Mouse (Mus musculus) kidney, embryonic 14.5 days (tissue): Measurements from ENCODE around the gene Sumo2. TPM values are rescaled to one million over a fixed set of nuclear protein-coding genes. Genes with fewer than 3 reads are reported as not detected.
A peak's percentile ranks its signal among the peaks of the same experiment; 100 is the strongest.
"Not testable (repeated sequence)": the region's sequence is repeated elsewhere in the genome, so short reads cannot be mapped to it uniquely, and the experiment has no call there.

Experiments
- ATAC-seq: fragments of 200-750 bp; cut with Nextera tagmentation; 2 replicates; pipeline ENCODE4 v1.8.0; 2017; ENCODE audit warnings: moderate number of reproducible peaks, mild to moderate bottlenecking, moderate TSS enrichment, moderate library complexity; ENCODE audit not compliant: low FRiP score, low TSS enrichment
- H3K27ac ChIP-seq: fragments of 300-500 bp; sonication (generic); 2 replicates; pipeline ENCODE4 v1.5.1; 2014; ENCODE audit warnings: low read depth, mild to moderate bottlenecking, low read length, moderate library complexity, mixed read lengths
- H3K27me3 ChIP-seq: fragments of 300-500 bp; sonication (generic); 2 replicates; pipeline ENCODE4 v1.6.1; 2014; ENCODE audit warnings: mild to moderate bottlenecking, low read length; ENCODE audit not compliant: control insufficient read depth, insufficient read depth
- H3K36me3 ChIP-seq: fragments of 300-500 bp; sonication (generic); 2 replicates; pipeline ENCODE4 v1.6.1; 2014; ENCODE audit warnings: low read length, mixed read lengths; ENCODE audit not compliant: control insufficient read depth, insufficient read depth
- H3K4me1 ChIP-seq: fragments of 300-500 bp; sonication (generic); 2 replicates; pipeline ENCODE4 v1.6.1; 2014; ENCODE audit warnings: low read length, mixed read lengths; ENCODE audit not compliant: control insufficient read depth, insufficient read depth
- H3K4me2 ChIP-seq: fragments of 300-500 bp; sonication (generic); replicated peaks from 2 replicates; pipeline ENCODE4 v1.6.1; 2014; ENCODE audit warnings: low read depth, mild to moderate bottlenecking, low read length
- H3K4me3 ChIP-seq: fragments of 300-500 bp; sonication (generic); 2 replicates; pipeline ENCODE4 v1.5.1; 2014; ENCODE audit warnings: mild to moderate bottlenecking, low read length
- H3K9ac ChIP-seq: fragments of 300-500 bp; sonication (generic); 2 replicates; pipeline ENCODE4 v1.6.1; 2014; ENCODE audit warnings: low read depth, mild to moderate bottlenecking, low read length, moderate library complexity
- H3K9me3 ChIP-seq: fragments of 300-500 bp; sonication (generic); 2 replicates; pipeline ENCODE4 v1.6.1; 2016; ENCODE audit warnings: low read length; ENCODE audit not compliant: control insufficient read depth
- WGBS: fragments of 180-500 bp; shearing (Covaris S2); extraction: QIAGEN DNeasy Blood & Tissue Kit; methylation state at CpG from one replicate; pipeline ENCODE4 v1.1.7; 2014; 5-methylcytosine and 5-hydroxymethylcytosine counted together
- polyA plus RNA-seq: library from polyadenylated mRNA; unstranded; fragments of >200 nt; fragmentation: Nextera tagmentation; extraction: Ambion mirVana; gene quantifications from 2 replicates; pipeline ENCODE4 v1.2.1, GENCODE M21; 2014

The Sumo2 gene
- polyA plus RNA-seq, 1 experiment from 2014 or later = 1,228 TPM

DNA sequence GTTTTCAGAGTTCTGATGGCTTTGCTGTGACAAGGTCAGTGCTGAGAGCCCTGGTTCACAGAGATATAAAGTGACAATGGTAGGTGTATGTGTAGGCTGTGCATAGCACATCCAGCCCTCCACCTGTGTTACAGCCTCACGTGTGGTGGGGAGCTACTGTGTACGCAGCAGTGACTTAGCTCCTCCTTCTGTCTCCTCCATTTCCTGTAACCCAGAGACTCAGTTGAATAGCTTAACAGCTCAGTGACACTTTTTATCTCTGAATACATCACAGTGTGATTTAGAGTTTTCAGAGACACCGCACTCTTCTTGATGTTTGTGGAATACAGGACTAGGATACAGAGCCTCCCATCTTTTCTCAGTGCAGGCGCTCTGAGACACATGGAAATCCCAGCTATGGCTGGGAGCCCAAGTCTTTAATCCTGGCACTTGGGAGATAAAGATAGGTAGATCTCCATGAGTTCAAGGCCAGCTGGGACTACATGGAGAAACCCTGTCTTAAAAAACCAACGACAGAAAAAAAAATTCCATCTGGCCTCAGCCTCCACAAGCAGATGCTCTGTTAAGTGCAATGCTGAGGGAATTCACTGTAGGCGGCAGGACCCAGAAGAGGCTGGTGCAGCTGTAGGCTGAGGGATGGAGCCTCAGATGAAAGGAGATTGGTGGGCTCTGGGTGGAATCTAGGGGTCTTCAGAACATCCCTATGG lies 54.4 kb downstream of the Sumo2 start:
- Histone ChIP-seq H3K9ac (no peak overlapping the region), H3K27ac (no peak overlapping the region), H3K9me3 (no peaks in the 10 kb centered on the region), H3K36me3 (peaks cover 8% of the 10 kb centered on the region; the same call in 1 of the 2 replicates), H3K4me3 (no peak overlapping the region), H3K4me1 (peaks cover 3% of the 10 kb centered on the region; the same call in 1 of the 2 replicates), H3K4me2 (no peak overlapping the region), H3K27me3 (no peaks in the 10 kb centered on the region)
- ATAC-seq = no peak
- 75% methylated on average over 6 of the region's 6 CpGs for WGBS

DNA sequence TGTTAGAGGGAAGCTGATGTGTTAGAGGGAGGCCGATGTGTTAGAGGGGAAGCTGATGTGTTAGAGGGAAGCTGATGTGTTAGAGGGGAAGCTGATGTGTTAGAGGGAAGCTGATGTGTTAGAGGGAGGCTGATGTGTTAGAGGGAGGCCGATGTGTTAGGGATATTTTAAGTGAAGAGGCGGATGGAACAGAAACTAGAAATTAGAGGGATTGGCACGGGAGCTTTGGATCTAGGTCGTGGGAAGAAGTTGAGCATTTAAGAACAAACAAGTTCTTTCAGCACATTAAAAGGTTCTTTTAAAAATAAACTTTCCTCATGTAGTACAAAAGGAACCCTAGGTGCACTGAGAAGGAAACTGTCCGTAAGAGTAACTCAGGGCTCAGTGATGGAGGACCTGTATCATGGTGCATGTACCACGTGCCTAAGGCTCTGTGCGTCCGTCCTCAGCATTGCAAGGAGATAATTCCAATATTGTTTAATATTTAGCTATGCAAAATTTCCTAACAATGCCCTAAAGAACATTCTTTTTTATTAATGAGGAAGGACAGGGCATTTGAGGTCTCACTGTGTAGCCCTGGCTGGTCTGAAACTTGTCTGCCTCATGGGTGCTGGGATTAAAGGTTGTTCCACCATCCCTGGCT lies 57.7 kb downstream of the Sumo2 start:
- no peak overlapping the region for H3K9ac ChIP-seq
- H3K4me2 ChIP-seq = no peak overlapping the region
- no peaks in the 10 kb centered on the region for H3K27me3 ChIP-seq
- H3K27ac ChIP-seq = no peak overlapping the region
- peaks cover 8% of the 10 kb centered on the region; the same call in 1 of the 2 replicates for H3K36me3 ChIP-seq
- peaks cover 22% of the 10 kb centered on the region for H3K4me1 ChIP-seq
- WGBS = 87% methylated on average over 9 of the region's 9 CpGs
- ATAC-seq = no peak
- H3K9me3 ChIP-seq = no peaks in the 10 kb centered on the region
- no peak overlapping the region for H3K4me3 ChIP-seq

DNA sequence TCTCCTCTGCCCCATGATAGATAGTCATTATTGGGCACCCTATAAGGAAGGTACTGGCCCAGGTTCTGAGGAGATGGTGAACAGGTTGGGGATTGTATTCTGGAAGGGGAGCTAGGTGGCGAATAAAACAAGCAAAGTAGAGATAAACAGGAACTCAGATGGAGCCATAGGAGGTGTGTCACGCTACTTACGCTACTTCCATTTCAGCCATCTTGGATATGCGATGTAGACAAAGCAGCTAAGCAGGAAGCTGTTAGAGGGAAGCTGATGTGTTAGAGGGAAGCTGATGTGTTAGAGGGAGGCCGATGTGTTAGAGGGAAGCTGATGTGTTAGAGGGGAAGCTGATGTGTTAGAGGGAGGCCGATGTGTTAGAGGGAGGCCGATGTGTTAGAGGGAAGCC lies 58.7 kb downstream of the Sumo2 start:
- H3K4me1 ChIP-seq = peaks cover 26% of the 10 kb centered on the region
- H3K4me2 ChIP-seq, H3K36me3 ChIP-seq, H3K9me3 ChIP-seq, H3K27me3 ChIP-seq, ATAC-seq, H3K9ac ChIP-seq, H3K27ac ChIP-seq, H3K4me3 ChIP-seq: not testable (repeated sequence)
- WGBS = 88% methylated on average over 7 of the region's 7 CpGs

DNA sequence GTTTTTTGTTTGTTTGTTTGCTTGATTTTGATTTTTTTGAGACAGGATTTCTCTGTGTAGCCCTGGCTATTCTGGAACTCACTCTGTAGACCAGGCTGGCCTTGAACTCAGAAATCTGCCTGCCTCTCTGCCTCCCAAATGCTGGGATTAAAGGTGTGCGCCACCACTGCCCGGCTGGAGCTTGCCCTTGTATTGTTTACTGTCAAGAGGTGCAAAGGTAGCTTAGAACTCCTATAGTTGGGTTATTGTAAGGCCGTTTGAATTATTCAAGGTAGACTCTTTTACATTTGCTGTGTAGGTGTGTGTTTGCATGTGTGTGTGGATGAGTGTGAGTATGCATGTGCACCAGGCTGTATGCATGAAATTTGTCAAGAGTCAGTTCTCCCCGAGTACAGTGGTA lies 59.4 kb downstream of the Sumo2 start:
- not testable (repeated sequence) for H3K9ac ChIP-seq, H3K9me3 ChIP-seq, ATAC-seq, H3K36me3 ChIP-seq, H3K27me3 ChIP-seq, H3K27ac ChIP-seq
- Histone ChIP-seq H3K4me1 (peaks cover 26% of the 10 kb centered on the region), H3K4me3 (peak overlapping the region; percentile 94; the same call in 1 of the 2 replicates), H3K4me2 (peak overlapping the region; percentile 89; the same call in 1 of the 2 replicates)
- WGBS = 87% methylated on average over 4 of the region's 4 CpGs

DNA sequence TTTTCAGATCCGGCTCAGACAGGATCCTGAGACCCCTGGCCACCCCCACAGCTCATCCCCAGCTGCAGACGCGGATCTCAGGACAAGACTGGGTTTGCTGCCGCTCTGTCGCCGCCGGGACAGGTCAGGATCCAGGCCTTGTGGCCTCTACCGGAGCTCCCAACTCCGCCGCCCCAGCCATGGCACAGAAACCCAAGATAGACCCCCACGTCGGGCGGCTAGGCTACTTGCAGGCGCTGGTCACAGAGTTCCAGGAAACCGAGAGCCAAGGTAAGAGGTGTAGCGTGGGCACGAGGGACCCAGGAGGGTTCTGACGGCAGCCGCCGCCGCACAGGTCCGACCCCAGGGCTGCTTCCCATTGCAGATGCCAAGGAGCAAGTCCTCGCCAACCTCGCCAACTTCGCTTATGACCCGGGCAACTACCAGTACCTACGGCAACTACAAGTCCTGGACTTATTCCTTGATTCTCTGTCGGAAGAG lies 60.3 kb downstream of the Sumo2 start:
- Histone ChIP-seq H3K4me3 (peak overlapping the region; percentile 94), H3K27ac (no peak overlapping the region), H3K36me3 (peaks cover 8% of the 10 kb centered on the region; the same call in 1 of the 2 replicates), H3K4me2 (peak overlapping the region; percentile 89), H3K4me1 (peaks cover 26% of the 10 kb centered on the region), H3K27me3 (no peaks in the 10 kb centered on the region), H3K9me3 (no peaks in the 10 kb centered on the region), H3K9ac (peak overlapping the region; percentile 80)
- WGBS = 5% methylated on average over 28 of the region's 28 CpGs
- ATAC-seq = peak; percentile 23

DNA sequence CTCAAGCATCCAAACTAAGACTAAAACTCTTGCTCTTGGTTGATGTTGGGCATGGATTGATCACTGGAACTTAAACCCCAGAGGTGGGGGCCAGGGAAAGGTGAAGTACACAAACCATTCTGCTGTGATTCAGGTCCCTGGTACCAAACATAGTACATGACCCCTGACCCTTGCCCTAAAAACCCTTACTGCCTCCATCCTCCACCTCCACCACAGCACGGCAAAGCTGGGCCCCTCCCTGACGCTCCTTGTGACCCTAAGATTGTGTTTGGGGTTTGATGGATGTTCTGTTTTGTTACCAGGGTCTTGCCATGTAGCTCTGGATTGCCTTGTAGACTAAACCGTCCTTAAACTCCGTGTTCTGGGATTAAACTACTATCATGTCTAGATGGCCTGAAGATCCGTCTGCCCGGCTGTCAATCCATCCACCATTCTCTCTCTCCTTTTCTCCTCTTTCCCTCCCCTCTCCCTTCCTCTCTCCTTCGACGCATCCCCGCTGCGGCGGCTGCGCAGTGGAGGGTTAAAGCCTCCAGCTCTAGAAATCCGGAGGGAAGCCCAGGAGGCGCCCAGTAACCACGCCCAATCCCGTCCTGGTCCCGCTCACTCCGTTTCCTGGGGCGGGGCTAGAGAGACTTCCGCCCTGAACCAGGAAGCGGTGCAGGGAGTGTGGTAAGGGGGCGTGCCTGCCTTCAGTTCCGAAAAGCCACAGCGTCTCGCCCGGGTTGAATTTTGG lies 60.9 kb downstream of the Sumo2 start, which contains the start of gene Armc7:
Gene Armc7 (plus strand): TSS at position 643 of the 733 bp plus-strand sequence.
- H3K27ac ChIP-seq = peak within 1 kb of the TSS; percentile 78; the same call in 1 of the 2 replicates
- WGBS = under 1% methylated on average over 26 of the region's 26 CpGs
- peak; percentile 97 for ATAC-seq
- peak within 1 kb of the TSS; percentile 80 for H3K9ac ChIP-seq
- no peaks in the 10 kb centered on the region for H3K9me3 ChIP-seq
- peaks cover 8% of the 10 kb centered on the region; the same call in 1 of the 2 replicates for H3K36me3 ChIP-seq
- H3K4me1 ChIP-seq = peaks cover 26% of the 10 kb centered on the region
- peak within 1 kb of the TSS; percentile 94 for H3K4me3 ChIP-seq
- peak within 1 kb of the TSS; percentile 89 for H3K4me2 ChIP-seq
- H3K27me3 ChIP-seq = no peaks in the 10 kb centered on the region

DNA sequence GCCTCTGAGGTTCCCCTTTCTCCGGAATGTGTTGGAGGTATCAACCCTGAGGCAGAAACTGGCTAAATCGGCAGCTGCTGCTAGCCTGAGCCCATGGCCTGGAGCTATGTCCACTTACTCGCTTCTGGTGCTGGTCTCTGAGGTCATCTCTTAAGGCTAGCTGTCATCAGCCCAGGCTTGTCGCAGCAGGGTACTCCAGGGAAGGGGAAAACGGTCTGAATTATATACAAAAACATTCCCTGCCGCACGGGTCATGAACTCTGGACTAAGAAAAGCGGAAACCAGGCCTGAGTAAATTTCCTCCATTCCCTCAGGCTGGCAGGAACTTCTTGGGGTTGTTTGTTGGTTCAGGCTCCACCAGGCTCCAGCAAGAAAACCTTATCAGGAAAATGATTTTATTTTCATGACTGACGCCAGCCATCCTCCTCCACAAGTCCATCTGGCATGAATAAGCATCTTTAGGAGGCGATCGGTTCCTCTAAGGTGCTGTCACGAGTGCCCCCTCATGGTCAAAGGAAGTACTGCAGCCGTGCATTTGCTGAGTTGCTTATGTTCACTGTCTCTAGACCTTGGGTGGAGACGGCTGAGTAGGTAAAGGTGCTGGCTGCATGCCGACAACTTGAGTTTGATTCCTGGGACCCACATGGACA lies 62.3 kb downstream of the Sumo2 start:
- no peak overlapping the region for H3K4me3 ChIP-seq
- 6% methylated on average over 15 of the region's 15 CpGs for WGBS
- peak; percentile 49 for ATAC-seq
- peak overlapping the region; percentile 0; the same call in 1 of the 2 replicates for H3K4me2 ChIP-seq
- H3K4me1 ChIP-seq = peaks cover 26% of the 10 kb centered on the region
- H3K27me3 ChIP-seq = no peaks in the 10 kb centered on the region
- H3K27ac ChIP-seq = peak overlapping the region; percentile 65
- no peak overlapping the region for H3K9ac ChIP-seq
- no peaks in the 10 kb centered on the region for H3K9me3 ChIP-seq
- H3K36me3 ChIP-seq = no peaks in the 10 kb centered on the region
